Mouse (Mus musculus) spleen, embryonic (tissue): Measurements from ENCODE around the gene Cd81.

Source experiments
- CTCF ChIA-PET: fragments of 350-600 bp; sonication (Branson Sonifier 250); formaldehyde crosslinking; loops from one replicate; lab custom pipeline; 2022; lab: Charles Lee

Cd81 gene

GRCm38 (mm10) chr7:143108200-143108599 is 55.7 kb downstream of the Cd81 start:
- CTCF ChIA-PET, result no interaction called here

- CTCF ChIA-PET, result no interaction called here
Measured at GRCm38 (mm10) chr7:143108996-143109660, 56.6 kb downstream of the Cd81 start.

- CTCF ChIA-PET, result no interaction called here
Measured at GRCm38 (mm10) chr7:143109696-143110095, 57.2 kb downstream of the Cd81 start.

- CTCF ChIA-PET, result no interaction called here
Measured at GRCm38 (mm10) chr7:143110803-143111202, 58.3 kb downstream of the Cd81 start.

- CTCF ChIA-PET, result no interaction called here
Measured at GRCm38 (mm10) chr7:143111719-143112118, 59.2 kb downstream of the Cd81 start.

- CTCF ChIA-PET, result no interaction called here
Measured at GRCm38 (mm10) chr7:143112395-143112794, 59.9 kb downstream of the Cd81 start.

- CTCF ChIA-PET, result no interaction called here
Measured at GRCm38 (mm10) chr7:143114773-143115172, 62.2 kb downstream of the Cd81 start.

- CTCF ChIA-PET, result interaction anchor here (0.6 kb wide), 1 partner anchor 111 kb away, joined by 3 read pairs; the partner anchor contains the start of gene Tspan32
Measured at GRCm38 (mm10) chr7:143116521-143116920, 64.0 kb downstream of the Cd81 start.
